Mouse (Mus musculus): ENCODE results near the gene 3110001I22Rik. TPM values are rescaled to one million over a fixed set of nuclear protein-coding genes. Genes with fewer than 3 reads are reported as not detected.

3110001I22Rik gene
- total RNA-seq, 1 experiment = 10.9 TPM

- peaks cover 8% of the 10 kb centered on the region for H3K36me3 ChIP-seq (ENCODE audit: control insufficient read depth, insufficient read depth, low read length, poor library complexity, severe bottlenecking)
- no peak overlapping the region for H3K27ac ChIP-seq (ENCODE audit: insufficient read depth, low read depth, low read length, poor library complexity, severe bottlenecking)
- no peaks in the 10 kb centered on the region for H3K4me1 ChIP-seq (ENCODE audit: control insufficient read depth in 2 of 2, insufficient read depth in 2 of 2, low read length in 2 of 2, poor library complexity in 1 of 2)
- H3K9me3 ChIP-seq (ENCODE audit: control insufficient read depth, insufficient read depth, low read depth, low read length) = no peaks in the 10 kb centered on the region
- TF ChIP-seq ZNF384 (IDR thresholded peaks at IDR 0.05; ENCODE audit: low read depth, low read length) (no peak), ZC3H11A (IDR thresholded peaks at IDR 0.05; ENCODE audit: borderline replicate concordance, low read depth, low read length) (no peak), HCFC1 (IDR thresholded peaks at IDR 0.05; ENCODE audit: borderline replicate concordance, insufficient read depth, low read length) (no peak), MAFK (IDR thresholded peaks at IDR 0.05; ENCODE audit: insufficient read depth, low read depth, low read length) (no peak), CHD2 (IDR thresholded peaks at IDR 0.05; ENCODE audit: low read depth, low read length) (no peak)
- DNase-seq (ENCODE audit: low read depth, low spot score) = no peak
- no peak overlapping the region for H3K9ac ChIP-seq (ENCODE audit: insufficient read depth, low read depth, low read length, poor library complexity, severe bottlenecking)
- H3K4me3 ChIP-seq (ENCODE audit: insufficient read depth in 1 of 2, low read depth in 1 of 2, low read length in 2 of 2, poor library complexity in 1 of 2, severe bottlenecking in 1 of 2) = no peak overlapping the region
- in situ Hi-C loops (cut with MboI; ENCODE audit: low sequenced_read_pairs in 2 of 2, unreplicated experiment in 2 of 2) = no loop called here
Measured at GRCm38 (mm10) chr16:13644474-13644873, 27.3 kb upstream of the 3110001I22Rik start.

DNA sequence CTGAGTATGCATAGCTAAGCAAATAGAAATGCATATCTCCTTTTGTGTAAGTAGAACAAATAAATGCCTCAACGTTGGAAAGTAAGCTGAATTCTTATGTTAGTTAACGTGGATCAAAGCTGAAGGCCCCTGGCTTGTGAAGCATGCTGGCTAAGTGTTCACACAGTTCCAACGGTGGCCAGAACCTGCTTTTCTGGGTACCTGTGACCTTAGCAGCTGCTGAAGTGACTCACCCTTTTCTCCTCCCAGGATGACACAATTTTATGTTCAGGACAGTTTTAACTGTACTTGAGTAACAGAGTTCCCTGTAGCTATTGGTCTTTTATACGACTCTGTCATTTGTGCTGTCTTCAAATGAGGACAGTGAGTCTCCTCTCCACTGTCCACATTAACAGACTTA, 25.8 kb upstream of the 3110001I22Rik start:
- H3K36me3 ChIP-seq (ENCODE audit: control insufficient read depth, insufficient read depth, low read length, poor library complexity, severe bottlenecking) = peaks cover 6% of the 10 kb centered on the region

DNA sequence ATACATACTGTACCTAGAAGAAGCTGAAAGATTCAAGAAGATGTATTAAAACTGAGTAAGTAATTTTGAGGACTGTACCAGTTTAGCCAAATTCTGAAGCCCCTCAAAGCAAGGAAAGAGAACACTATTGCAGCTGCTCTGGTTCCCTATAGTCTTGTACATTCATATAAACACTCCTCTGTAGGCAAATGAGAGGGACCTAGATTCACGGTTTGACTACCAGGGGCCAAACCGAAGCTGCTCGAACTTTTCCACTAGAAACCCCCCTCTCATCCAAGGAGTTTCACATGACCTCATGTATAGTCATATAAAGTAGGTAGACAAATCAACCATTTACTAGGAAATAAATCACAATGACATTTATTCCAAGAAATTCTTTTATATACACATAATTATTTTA, 12.8 kb upstream of the 3110001I22Rik start:
- H3K27ac ChIP-seq (ENCODE audit: insufficient read depth, low read depth, low read length, poor library complexity, severe bottlenecking) = no peak overlapping the region
- TF ChIP-seq ZC3H11A (IDR thresholded peaks at IDR 0.05; ENCODE audit: borderline replicate concordance, low read depth, low read length) (no peak), HCFC1 (IDR thresholded peaks at IDR 0.05; ENCODE audit: borderline replicate concordance, insufficient read depth, low read length) (no peak), CHD2 (IDR thresholded peaks at IDR 0.05; ENCODE audit: low read depth, low read length) (no peak), ZNF384 (IDR thresholded peaks at IDR 0.05; ENCODE audit: low read depth, low read length) (no peak), MAFK (IDR thresholded peaks at IDR 0.05; ENCODE audit: insufficient read depth, low read depth, low read length) (no peak)
- no peak overlapping the region for H3K9ac ChIP-seq (ENCODE audit: insufficient read depth, low read depth, low read length, poor library complexity, severe bottlenecking)
- H3K36me3 ChIP-seq (ENCODE audit: control insufficient read depth, insufficient read depth, low read length, poor library complexity, severe bottlenecking) = peaks cover 22% of the 10 kb centered on the region
- in situ Hi-C loops (cut with MboI; ENCODE audit: low sequenced_read_pairs in 2 of 2, unreplicated experiment in 2 of 2) = no loop called here
- no peak overlapping the region for H3K4me3 ChIP-seq (ENCODE audit: insufficient read depth in 1 of 2, low read depth in 1 of 2, low read length in 2 of 2, poor library complexity in 1 of 2, severe bottlenecking in 1 of 2)
- H3K9me3 ChIP-seq (ENCODE audit: control insufficient read depth, insufficient read depth, low read depth, low read length) = no peaks in the 10 kb centered on the region
- H3K4me1 ChIP-seq (ENCODE audit: control insufficient read depth in 2 of 2, insufficient read depth in 2 of 2, low read length in 2 of 2, poor library complexity in 1 of 2) = no peaks in the 10 kb centered on the region
- no peak for DNase-seq (ENCODE audit: low read depth, low spot score)

More for the DNA sequence above, 25.8 kb upstream of the 3110001I22Rik start:
- no peak overlapping the region for H3K27ac ChIP-seq (ENCODE audit: insufficient read depth, low read depth, low read length, poor library complexity, severe bottlenecking)
- no peak for DNase-seq (ENCODE audit: low read depth, low spot score)
- H3K9me3 ChIP-seq (ENCODE audit: control insufficient read depth, insufficient read depth, low read depth, low read length) = no peaks in the 10 kb centered on the region
- in situ Hi-C loops (cut with MboI; ENCODE audit: low sequenced_read_pairs in 2 of 2, unreplicated experiment in 2 of 2) = no loop called here
- no peak overlapping the region for H3K9ac ChIP-seq (ENCODE audit: insufficient read depth, low read depth, low read length, poor library complexity, severe bottlenecking)
- no peaks in the 10 kb centered on the region for H3K4me1 ChIP-seq (ENCODE audit: control insufficient read depth in 2 of 2, insufficient read depth in 2 of 2, low read length in 2 of 2, poor library complexity in 1 of 2)
- TF ChIP-seq ZNF384 (IDR thresholded peaks at IDR 0.05; ENCODE audit: low read depth, low read length) (no peak), ZC3H11A (IDR thresholded peaks at IDR 0.05; ENCODE audit: borderline replicate concordance, low read depth, low read length) (no peak), MAFK (IDR thresholded peaks at IDR 0.05; ENCODE audit: insufficient read depth, low read depth, low read length) (no peak), HCFC1 (IDR thresholded peaks at IDR 0.05; ENCODE audit: borderline replicate concordance, insufficient read depth, low read length) (no peak), CHD2 (IDR thresholded peaks at IDR 0.05; ENCODE audit: low read depth, low read length) (no peak)
- H3K4me3 ChIP-seq (ENCODE audit: insufficient read depth in 1 of 2, low read depth in 1 of 2, low read length in 2 of 2, poor library complexity in 1 of 2, severe bottlenecking in 1 of 2) = no peak overlapping the region

- in situ Hi-C loops (cut with MboI; ENCODE audit: low sequenced_read_pairs in 2 of 2, unreplicated experiment in 2 of 2) = no loop called here
- H3K9me3 ChIP-seq (ENCODE audit: control insufficient read depth, insufficient read depth, low read depth, low read length) = no peaks in the 10 kb centered on the region
- no peak overlapping the region for H3K9ac ChIP-seq (ENCODE audit: insufficient read depth, low read depth, low read length, poor library complexity, severe bottlenecking)
- H3K36me3 ChIP-seq (ENCODE audit: control insufficient read depth, insufficient read depth, low read length, poor library complexity, severe bottlenecking) = peaks cover 19% of the 10 kb centered on the region
- no peak overlapping the region for H3K4me3 ChIP-seq (ENCODE audit: insufficient read depth in 1 of 2, low read depth in 1 of 2, low read length in 2 of 2, poor library complexity in 1 of 2, severe bottlenecking in 1 of 2)
- no peak overlapping the region for H3K27ac ChIP-seq (ENCODE audit: insufficient read depth, low read depth, low read length, poor library complexity, severe bottlenecking)
- no peak for TF ChIP-seq CHD2 (IDR thresholded peaks at IDR 0.05; ENCODE audit: low read depth, low read length)
- TF ChIP-seq ZC3H11A (IDR thresholded peaks at IDR 0.05; ENCODE audit: borderline replicate concordance, low read depth, low read length) = no peak
- no peak for TF ChIP-seq ZNF384 (IDR thresholded peaks at IDR 0.05; ENCODE audit: low read depth, low read length)
- H3K4me1 ChIP-seq (ENCODE audit: control insufficient read depth in 2 of 2, insufficient read depth in 2 of 2, low read length in 2 of 2, poor library complexity in 1 of 2) = no peaks in the 10 kb centered on the region
- no peak for DNase-seq (ENCODE audit: low read depth, low spot score)
Measured at GRCm38 (mm10) chr16:13660736-13661135, 11.0 kb upstream of the 3110001I22Rik start.

DNA sequence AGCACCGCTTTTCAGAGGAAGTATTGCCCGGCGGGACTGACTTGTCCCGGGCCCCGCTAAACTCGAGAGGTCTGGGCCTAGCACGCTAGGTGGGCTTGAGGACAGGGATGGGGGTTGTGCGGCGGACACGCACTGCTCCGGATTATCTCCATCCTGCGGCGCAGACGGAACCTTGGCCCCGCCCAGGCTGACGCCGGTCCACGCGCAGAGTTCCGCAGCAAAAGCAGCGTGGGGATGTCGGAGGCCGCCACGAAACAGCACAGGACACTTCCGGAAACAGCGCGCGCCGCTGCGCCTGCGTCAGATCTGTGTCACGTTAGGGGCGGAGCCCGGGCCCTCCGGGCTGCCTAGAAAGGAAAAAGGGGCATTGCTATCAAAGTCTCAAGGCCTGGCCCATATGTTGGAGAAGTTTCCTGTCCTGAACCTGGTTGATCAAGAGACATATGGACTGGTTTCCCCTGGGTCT, 3.8 kb upstream of the 3110001I22Rik start, which contains the start of gene Parn:
Parn (minus strand) TSS at position 293 of the 466 bp plus-strand sequence.
- DNase-seq (ENCODE audit: low read depth, low spot score) = peak; percentile 81
- peaks cover 6% of the 10 kb centered on the region; the same call in 1 of the 2 replicates for H3K36me3 ChIP-seq (ENCODE audit: control insufficient read depth, insufficient read depth, low read length, poor library complexity, severe bottlenecking)
- no peaks in the 10 kb centered on the region for H3K9me3 ChIP-seq (ENCODE audit: control insufficient read depth, insufficient read depth, low read depth, low read length)
- H3K4me1 ChIP-seq (ENCODE audit: control insufficient read depth in 2 of 2, insufficient read depth in 2 of 2, low read length in 2 of 2, poor library complexity in 1 of 2) = peaks cover 0 to 5% of the 10 kb centered on the region in 2 experiments; a peak in 1 of 4 replicates
- H3K9ac ChIP-seq (ENCODE audit: insufficient read depth, low read depth, low read length, poor library complexity, severe bottlenecking) = peak within 1 kb of the TSS; percentile 78
- H3K27ac ChIP-seq (ENCODE audit: insufficient read depth, low read depth, low read length, poor library complexity, severe bottlenecking) = peak within 1 kb of the TSS; percentile 49
- TF ChIP-seq ZNF384 (IDR thresholded peaks at IDR 0.05; ENCODE audit: low read depth, low read length) (no peak), CHD2 (IDR thresholded peaks at IDR 0.05; ENCODE audit: low read depth, low read length) (no peak), HCFC1 (IDR thresholded peaks at IDR 0.05; ENCODE audit: borderline replicate concordance, insufficient read depth, low read length) (peak; percentile 69; the same call in 1 of the 2 replicates), ZC3H11A (IDR thresholded peaks at IDR 0.05; ENCODE audit: borderline replicate concordance, low read depth, low read length) (no peak), MAFK (IDR thresholded peaks at IDR 0.05; ENCODE audit: insufficient read depth, low read depth, low read length) (no peak)
- peak within 1 kb of the TSS; percentile 75 to 81 for H3K4me3 ChIP-seq (ENCODE audit: insufficient read depth in 1 of 2, low read depth in 1 of 2, low read length in 2 of 2, poor library complexity in 1 of 2, severe bottlenecking in 1 of 2)
- in situ Hi-C loops (cut with MboI; ENCODE audit: low sequenced_read_pairs in 2 of 2, unreplicated experiment in 2 of 2) = no loop called here
